Mouse (Mus musculus) kidney, embryonic 14.5 days (tissue): ENCODE data around the gene F12. TPM values are rescaled to one million over a fixed set of nuclear protein-coding genes. Genes with fewer than 3 reads are reported as not detected.

Experiments used
- ATAC-seq: fragments of 200-750 bp; cut with Nextera tagmentation; 2 replicates; pipeline ENCODE4 v1.8.0; 2017; ENCODE audit warnings: moderate number of reproducible peaks, mild to moderate bottlenecking, moderate TSS enrichment, moderate library complexity; ENCODE audit not compliant: low FRiP score, low TSS enrichment
- H3K27ac ChIP-seq: fragments of 300-500 bp; sonication (generic); 2 replicates; pipeline ENCODE4 v1.5.1; 2014; ENCODE audit warnings: low read depth, mild to moderate bottlenecking, low read length, moderate library complexity, mixed read lengths
- H3K27me3 ChIP-seq: fragments of 300-500 bp; sonication (generic); 2 replicates; pipeline ENCODE4 v1.6.1; 2014; ENCODE audit warnings: mild to moderate bottlenecking, low read length; ENCODE audit not compliant: control insufficient read depth, insufficient read depth
- H3K36me3 ChIP-seq: fragments of 300-500 bp; sonication (generic); 2 replicates; pipeline ENCODE4 v1.6.1; 2014; ENCODE audit warnings: low read length, mixed read lengths; ENCODE audit not compliant: control insufficient read depth, insufficient read depth
- H3K4me1 ChIP-seq: fragments of 300-500 bp; sonication (generic); 2 replicates; pipeline ENCODE4 v1.6.1; 2014; ENCODE audit warnings: low read length, mixed read lengths; ENCODE audit not compliant: control insufficient read depth, insufficient read depth
- H3K4me2 ChIP-seq: fragments of 300-500 bp; sonication (generic); replicated peaks from 2 replicates; pipeline ENCODE4 v1.6.1; 2014; ENCODE audit warnings: low read depth, mild to moderate bottlenecking, low read length
- H3K4me3 ChIP-seq: fragments of 300-500 bp; sonication (generic); 2 replicates; pipeline ENCODE4 v1.5.1; 2014; ENCODE audit warnings: mild to moderate bottlenecking, low read length
- H3K9ac ChIP-seq: fragments of 300-500 bp; sonication (generic); 2 replicates; pipeline ENCODE4 v1.6.1; 2014; ENCODE audit warnings: low read depth, mild to moderate bottlenecking, low read length, moderate library complexity
- H3K9me3 ChIP-seq: fragments of 300-500 bp; sonication (generic); 2 replicates; pipeline ENCODE4 v1.6.1; 2016; ENCODE audit warnings: low read length; ENCODE audit not compliant: control insufficient read depth
- WGBS: fragments of 180-500 bp; shearing (Covaris S2); extraction: QIAGEN DNeasy Blood & Tissue Kit; methylation state at CpG from one replicate; pipeline ENCODE4 v1.1.7; 2014; 5-methylcytosine and 5-hydroxymethylcytosine counted together
- microRNA-seq: library from miRNA; unstranded; fragments of <30 nt; microRNA quantifications from one replicate; pipeline ENCODE4, GENCODE M21; 2016
- polyA plus RNA-seq: library from polyadenylated mRNA; unstranded; fragments of >200 nt; fragmentation: Nextera tagmentation; extraction: Ambion mirVana; gene quantifications from 2 replicates; pipeline ENCODE4 v1.2.1, GENCODE M21; 2014

Gene F12
- polyA plus RNA-seq, 1 experiment from 2014 or later, result not detected

- H3K4me2 ChIP-seq, result no peak overlapping the region
- WGBS, result 75% methylated on average over 8 of the region's 8 CpGs
- no peak overlapping the region for H3K9ac ChIP-seq
- H3K9me3 ChIP-seq, result no peaks in the 10 kb centered on the region
- H3K36me3 ChIP-seq, result no peaks in the 10 kb centered on the region
- H3K4me3 ChIP-seq, result no peak overlapping the region
- no peaks in the 10 kb centered on the region for H3K27me3 ChIP-seq
- H3K27ac ChIP-seq, result no peak overlapping the region
- no peaks in the 10 kb centered on the region for H3K4me1 ChIP-seq
- ATAC-seq, result no peak
These were observed 55.4 kb downstream of the F12 start for GRCm38 (mm10) chr13:55371007-55371681.

DNA sequence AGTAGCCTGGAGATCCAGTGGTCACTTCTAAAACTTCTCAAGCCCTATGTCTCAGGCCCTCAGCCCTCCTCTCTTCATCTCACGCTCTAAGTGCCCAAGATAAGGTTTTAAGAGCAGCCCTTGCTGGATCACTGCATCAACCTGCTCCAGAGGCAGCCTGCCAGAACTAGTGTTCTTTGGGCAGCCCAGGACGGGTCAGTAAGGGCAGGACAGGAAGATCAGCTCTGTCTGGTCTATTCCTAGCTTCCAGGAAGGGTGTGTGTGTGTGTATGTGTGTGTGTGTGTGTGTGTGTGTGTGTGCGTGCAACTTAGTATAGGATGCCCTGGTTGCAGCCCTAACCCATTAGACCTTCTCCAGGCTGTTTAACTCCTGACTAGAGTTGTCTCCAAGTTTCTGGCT is 56.4 kb downstream of the F12 start:
- Histone ChIP-seq H3K4me2 (no peak overlapping the region), H3K4me1 (no peaks in the 10 kb centered on the region), H3K36me3 (no peaks in the 10 kb centered on the region), H3K4me3 (no peak overlapping the region), H3K27ac (no peak overlapping the region), H3K9me3 (no peaks in the 10 kb centered on the region), H3K27me3 (no peaks in the 10 kb centered on the region), H3K9ac (no peak overlapping the region)
- ATAC-seq, result no peak
- 58% methylated on average over 3 of the region's 3 CpGs for WGBS

GRCm38 (mm10) chr13:55369531-55370114 is 57.0 kb downstream of the F12 start, which contains the start of gene Rgs14:
TSS of gene Rgs14 (plus strand) at chr13:55369732.
- no peak for ATAC-seq
- Histone ChIP-seq H3K4me3 (no peak within 1 kb of the TSS), H3K9me3 (no peaks in the 10 kb centered on the region), H3K9ac (no peak within 1 kb of the TSS; the same call in 1 of the 2 replicates), H3K4me1 (no peaks in the 10 kb centered on the region), H3K36me3 (no peaks in the 10 kb centered on the region), H3K27me3 (no peaks in the 10 kb centered on the region), H3K27ac (no peak within 1 kb of the TSS), H3K4me2 (no peak within 1 kb of the TSS)
- 63% methylated on average over 13 of the region's 13 CpGs for WGBS

DNA sequence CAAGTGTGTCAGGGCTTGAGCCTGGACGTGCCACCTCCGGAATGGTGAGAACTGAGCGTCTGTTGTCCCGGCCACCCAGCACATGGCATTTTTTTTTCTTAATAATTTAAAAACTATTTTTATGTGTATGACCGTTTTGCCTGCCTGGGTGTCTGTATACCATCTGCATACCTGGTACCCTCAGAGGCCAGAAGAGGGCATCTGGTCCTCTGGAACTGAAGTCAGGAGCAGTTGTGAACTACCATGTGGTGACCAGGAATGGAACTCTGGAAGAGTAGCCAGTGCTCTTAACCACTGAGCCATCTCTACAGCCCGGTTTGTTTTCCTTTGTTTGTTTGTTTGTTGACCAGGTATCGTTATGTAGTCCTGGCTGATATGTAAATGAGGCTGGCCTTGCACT is 58.2 kb downstream of the F12 start:
- Histone ChIP-seq H3K36me3 (no peaks in the 10 kb centered on the region), H3K9ac (no peak overlapping the region), H3K4me2 (no peak overlapping the region)

More for the DNA sequence above, 58.2 kb downstream of the F12 start:
- Histone ChIP-seq H3K9me3 (no peaks in the 10 kb centered on the region), H3K4me3 (no peak overlapping the region), H3K4me1 (no peaks in the 10 kb centered on the region), H3K27ac (no peak overlapping the region), H3K27me3 (no peaks in the 10 kb centered on the region)
- no peak for ATAC-seq
- WGBS, result 82% methylated on average over 7 of the region's 7 CpGs

Small RNA genes within 50 kb of the gene (microRNA-seq; reads per million reads assigned to microRNA genes)
- not detected for gene Mir6943

Other genes starting within 250 kb of the F12 start
- gene Nsd1, start 217.0 kb downstream of the F12 start, polyA plus RNA-seq, result 71.2 and 93.6 TPM in 2 replicates
- 482 and 508 TPM in 2 replicates for gene Prelid1, start 106.3 kb downstream of the F12 start, polyA plus RNA-seq
- gene Rab24, start 104.8 kb downstream of the F12 start, polyA plus RNA-seq, result 80.1 and 92.5 TPM in 2 replicates
- gene Mxd3, start 97.0 kb downstream of the F12 start, polyA plus RNA-seq, result 25.7 and 31.2 TPM in 2 replicates
- 75.0 and 108 TPM in 2 replicates for gene Lman2, start 64.0 kb downstream of the F12 start, polyA plus RNA-seq
- 0.86 and 0.92 TPM in 2 replicates for gene Rgs14, start 57.1 kb downstream of the F12 start, polyA plus RNA-seq
- gene Slc34a1, start 28.6 kb downstream of the F12 start, polyA plus RNA-seq, result 15.5 and 39.4 TPM in 2 replicates
- gene Pfn3, start 11.6 kb downstream of the F12 start, polyA plus RNA-seq, result not detected in 2 replicates
- 38.9 and 59.3 TPM in 2 replicates for gene Grk6, start 18.3 kb upstream of the F12 start, polyA plus RNA-seq
- gene Prr7, start 37.5 kb upstream of the F12 start, polyA plus RNA-seq, result 0.77 and 3.4 TPM in 2 replicates
- gene Dbn1, start 61.3 kb upstream of the F12 start, polyA plus RNA-seq, result 118 and 164 TPM in 2 replicates
- gene Pdlim7, start 86.9 kb upstream of the F12 start, polyA plus RNA-seq, result 136 and 141 TPM in 2 replicates
- 1.9 and 2.2 TPM in 2 replicates for gene Dok3, start 102.5 kb upstream of the F12 start, polyA plus RNA-seq
- 94.1 and 94.7 TPM in 2 replicates for gene Ddx41, start 109.9 kb upstream of the F12 start, polyA plus RNA-seq
- 36.7 and 39.3 TPM in 2 replicates for gene Fam193b, start 144.3 kb upstream of the F12 start, polyA plus RNA-seq
- 73.5 and 232 TPM in 2 replicates for gene Tmed9, start 146.9 kb upstream of the F12 start, polyA plus RNA-seq
- gene B4galt7, start 173.1 kb upstream of the F12 start, polyA plus RNA-seq, result 13.5 and 18.2 TPM in 2 replicates
- 58.3 and 60.3 TPM in 2 replicates for gene Caml, start 196.2 kb upstream of the F12 start, polyA plus RNA-seq
- 35.7 and 48.5 TPM in 2 replicates for gene Ddx46, start 208.2 kb upstream of the F12 start, polyA plus RNA-seq